Mouse (Mus musculus): Measurements from ENCODE around the gene Zfp131. TPM values are rescaled to one million over a fixed set of nuclear protein-coding genes. Genes with fewer than 3 reads are reported as not detected.

Zfp131 gene
- polyA plus RNA-seq, 1 experiment: 27.2 TPM

GRCm38 (mm10) chr13:119792791-119793404, 2.2 kb upstream of the Zfp131 start:
- DNase-seq (ENCODE audit: low read depth): no peak
- TF ChIP-seq POLR2A (IDR thresholded peaks at IDR 0.05; ENCODE audit: borderline replicate concordance, extremely low read depth, insufficient read depth, insufficient read length, poor library complexity, severe bottlenecking) (no peak), CTCF (IDR thresholded peaks at IDR 0.05; ENCODE audit: borderline replicate concordance, extremely low read depth, insufficient read depth, insufficient read length) (no peak)

- TF ChIP-seq POLR2A (IDR thresholded peaks at IDR 0.05; ENCODE audit: borderline replicate concordance, extremely low read depth, insufficient read depth, insufficient read length, poor library complexity, severe bottlenecking) (no peak), CTCF (IDR thresholded peaks at IDR 0.05; ENCODE audit: borderline replicate concordance, extremely low read depth, insufficient read depth, insufficient read length) (no peak)
- peak; percentile 49 for DNase-seq (ENCODE audit: low read depth)
Measured at GRCm38 (mm10) chr13:119791580-119792135, 969 bp upstream of the Zfp131 start.

GRCm38 (mm10) chr13:119789851-119790717, 605 bp downstream of the Zfp131 start:
- peak; percentile 90 for DNase-seq (ENCODE audit: low read depth)
- peak; percentile 50; the same call in 1 of the 2 replicates for TF ChIP-seq POLR2A (IDR thresholded peaks at IDR 0.05; ENCODE audit: borderline replicate concordance, extremely low read depth, insufficient read depth, insufficient read length, poor library complexity, severe bottlenecking)
- no peak for TF ChIP-seq CTCF (IDR thresholded peaks at IDR 0.05; ENCODE audit: borderline replicate concordance, extremely low read depth, insufficient read depth, insufficient read length)

GRCm38 (mm10) chr13:119783581-119783980, 7.1 kb downstream of the Zfp131 start:
- DNase-seq (ENCODE audit: low read depth): no peak

GRCm38 (mm10) chr13:119768541-119768940, 22.1 kb downstream of the Zfp131 start:
- DNase-seq (ENCODE audit: low read depth): no peak
- TF ChIP-seq CTCF (IDR thresholded peaks at IDR 0.05; ENCODE audit: borderline replicate concordance, extremely low read depth, insufficient read depth, insufficient read length) (no peak), POLR2A (IDR thresholded peaks at IDR 0.05; ENCODE audit: borderline replicate concordance, extremely low read depth, insufficient read depth, insufficient read length, poor library complexity, severe bottlenecking) (no peak)

More at GRCm38 (mm10) chr13:119783581-119783980, 7.1 kb downstream of the Zfp131 start:
- TF ChIP-seq CTCF (IDR thresholded peaks at IDR 0.05; ENCODE audit: borderline replicate concordance, extremely low read depth, insufficient read depth, insufficient read length) (peak; percentile 3; the same call in 1 of the 2 replicates), POLR2A (IDR thresholded peaks at IDR 0.05; ENCODE audit: borderline replicate concordance, extremely low read depth, insufficient read depth, insufficient read length, poor library complexity, severe bottlenecking) (no peak)

- TF ChIP-seq CTCF (IDR thresholded peaks at IDR 0.05; ENCODE audit: borderline replicate concordance, extremely low read depth, insufficient read depth, insufficient read length) (no peak), POLR2A (IDR thresholded peaks at IDR 0.05; ENCODE audit: borderline replicate concordance, extremely low read depth, insufficient read depth, insufficient read length, poor library complexity, severe bottlenecking) (no peak)
Measured at GRCm38 (mm10) chr13:119766480-119766879, 24.2 kb downstream of the Zfp131 start.

GRCm38 (mm10) chr13:119756831-119757230, 33.9 kb downstream of the Zfp131 start:
- no peak for DNase-seq (ENCODE audit: low read depth)
- TF ChIP-seq POLR2A (IDR thresholded peaks at IDR 0.05; ENCODE audit: borderline replicate concordance, extremely low read depth, insufficient read depth, insufficient read length, poor library complexity, severe bottlenecking) (no peak), CTCF (IDR thresholded peaks at IDR 0.05; ENCODE audit: borderline replicate concordance, extremely low read depth, insufficient read depth, insufficient read length) (no peak)

More at GRCm38 (mm10) chr13:119766480-119766879, 24.2 kb downstream of the Zfp131 start:
- DNase-seq (ENCODE audit: low read depth): no peak

GRCm38 (mm10) chr13:119755681-119756471, 34.8 kb downstream of the Zfp131 start, which contains the start of gene Nim1k:
Nim1k (minus strand) TSS chr13:119755882.
- peak; percentile 94 for DNase-seq (ENCODE audit: low read depth)
- TF ChIP-seq CTCF (IDR thresholded peaks at IDR 0.05; ENCODE audit: borderline replicate concordance, extremely low read depth, insufficient read depth, insufficient read length): no peak
- TF ChIP-seq POLR2A (IDR thresholded peaks at IDR 0.05; ENCODE audit: borderline replicate concordance, extremely low read depth, insufficient read depth, insufficient read length, poor library complexity, severe bottlenecking): peak; percentile 42; the same call in 1 of the 2 replicates

- DNase-seq (ENCODE audit: low read depth): peak; percentile 40
- TF ChIP-seq POLR2A (IDR thresholded peaks at IDR 0.05; ENCODE audit: borderline replicate concordance, extremely low read depth, insufficient read depth, insufficient read length, poor library complexity, severe bottlenecking) (no peak), CTCF (IDR thresholded peaks at IDR 0.05; ENCODE audit: borderline replicate concordance, extremely low read depth, insufficient read depth, insufficient read length) (no peak)
Measured at GRCm38 (mm10) chr13:119755141-119755547, 35.5 kb downstream of the Zfp131 start.

GRCm38 (mm10) chr13:119754635-119755020, 36.1 kb downstream of the Zfp131 start:
- peak; percentile 48 for DNase-seq (ENCODE audit: low read depth)
- TF ChIP-seq POLR2A (IDR thresholded peaks at IDR 0.05; ENCODE audit: borderline replicate concordance, extremely low read depth, insufficient read depth, insufficient read length, poor library complexity, severe bottlenecking) (no peak), CTCF (IDR thresholded peaks at IDR 0.05; ENCODE audit: borderline replicate concordance, extremely low read depth, insufficient read depth, insufficient read length) (no peak)

Measured in brain, embryonic 14.5 days (tissue).